Mouse (Mus musculus): ENCODE results near the gene Anapc16. TPM values are rescaled to one million over a fixed set of nuclear protein-coding genes. Genes with fewer than 3 reads are reported as not detected.

Anapc16 gene
- polyA plus RNA-seq, 1 experiment, result 101 TPM

DNA sequence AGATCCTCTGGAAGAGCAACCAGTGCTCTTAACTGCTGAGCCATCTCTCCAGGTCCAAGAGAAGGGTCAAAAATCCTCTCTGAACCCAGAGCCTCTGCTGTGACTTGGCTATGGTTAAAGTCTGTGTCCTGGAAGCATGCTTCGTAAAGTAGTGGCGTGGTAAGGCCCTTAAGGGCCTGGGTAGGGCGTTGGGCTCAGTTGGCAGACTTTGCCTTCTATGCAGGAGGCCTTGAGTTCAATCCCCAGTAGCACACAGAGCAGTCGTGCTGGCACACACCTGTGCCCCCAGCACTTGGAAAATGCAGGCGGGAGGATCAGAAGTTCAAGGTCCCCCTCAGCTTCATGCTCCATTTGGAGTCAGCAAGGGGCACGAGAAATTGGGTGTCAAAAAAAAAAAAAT is 29.9 kb downstream of the Anapc16 start:
- DNase-seq (ENCODE audit: extremely low spot score in 1 of 2, low spot score in 1 of 2), result no peak

DNA sequence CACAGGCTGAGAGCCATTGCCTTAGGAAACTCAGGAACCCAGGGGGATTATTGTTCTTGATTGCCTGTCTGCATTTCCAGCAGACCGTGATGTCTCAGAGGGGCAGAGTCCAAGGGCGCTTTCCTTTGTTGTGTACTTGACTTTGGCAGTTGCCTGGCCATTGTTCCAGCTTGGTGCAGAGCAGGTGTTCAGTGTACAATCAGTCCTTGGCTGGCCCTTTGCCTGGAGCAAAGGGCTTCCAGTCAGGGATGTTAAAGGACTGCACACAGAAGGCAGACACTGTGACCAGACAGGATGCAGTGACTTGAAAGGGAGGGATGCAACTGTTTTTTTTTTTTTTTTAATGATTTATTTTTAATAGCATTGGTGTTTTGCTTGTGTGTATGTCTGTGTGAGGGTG is 30.4 kb downstream of the Anapc16 start:
- DNase-seq (ENCODE audit: extremely low spot score in 1 of 2, low spot score in 1 of 2), result no peak

DNA sequence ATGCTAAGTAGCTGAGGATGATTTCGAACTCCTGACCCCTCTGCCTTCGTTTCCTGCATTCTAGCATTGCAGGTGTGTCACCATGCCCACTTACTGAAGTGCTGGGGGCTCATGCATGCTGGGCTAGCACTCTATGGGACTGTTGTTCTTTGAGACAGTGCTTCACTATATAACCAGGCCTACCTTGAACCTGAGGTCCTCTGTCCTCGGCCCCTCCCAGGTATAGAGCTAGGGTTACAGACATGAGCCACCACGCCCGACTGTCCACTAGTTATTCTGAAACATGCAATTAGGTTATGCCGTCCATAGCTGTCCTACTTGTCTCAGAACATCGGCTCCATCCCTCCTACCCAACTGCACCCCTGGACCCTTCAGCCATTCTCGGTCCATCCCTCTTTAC is 31.1 kb downstream of the Anapc16 start:
- DNase-seq (ENCODE audit: extremely low spot score in 1 of 2, low spot score in 1 of 2), result no peak

DNA sequence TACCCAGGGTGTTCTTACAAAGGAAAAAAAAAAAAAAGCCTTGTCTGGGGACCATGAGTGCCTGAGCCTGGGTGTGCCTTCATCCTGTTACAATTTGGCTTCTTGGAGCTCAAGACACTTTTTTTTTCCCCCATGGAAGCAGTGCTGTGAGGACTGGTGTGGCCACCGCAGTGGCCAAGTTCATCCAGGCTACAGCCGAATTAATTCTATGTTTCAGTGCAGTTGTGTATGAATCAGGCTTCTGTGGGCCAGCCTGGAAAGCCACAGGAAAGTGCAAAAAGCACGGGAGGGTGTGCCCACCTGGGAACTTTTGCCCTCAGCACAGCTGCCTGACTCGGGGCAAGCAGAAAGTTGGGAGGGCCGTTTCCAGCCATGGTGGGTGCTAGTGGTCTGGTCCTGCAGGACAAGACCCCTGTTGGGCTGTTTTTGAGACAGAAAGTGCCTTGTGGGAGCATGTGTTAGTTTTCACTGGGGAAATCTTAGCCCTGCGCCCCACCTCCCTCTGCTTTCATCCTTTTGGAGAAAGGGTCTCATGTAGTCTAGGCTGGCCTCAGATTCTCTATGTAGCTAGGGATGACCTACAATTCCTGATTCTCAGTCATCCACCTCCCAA is 32.4 kb downstream of the Anapc16 start:
- DNase-seq (ENCODE audit: extremely low spot score in 1 of 2, low spot score in 1 of 2), result no peak

DNA sequence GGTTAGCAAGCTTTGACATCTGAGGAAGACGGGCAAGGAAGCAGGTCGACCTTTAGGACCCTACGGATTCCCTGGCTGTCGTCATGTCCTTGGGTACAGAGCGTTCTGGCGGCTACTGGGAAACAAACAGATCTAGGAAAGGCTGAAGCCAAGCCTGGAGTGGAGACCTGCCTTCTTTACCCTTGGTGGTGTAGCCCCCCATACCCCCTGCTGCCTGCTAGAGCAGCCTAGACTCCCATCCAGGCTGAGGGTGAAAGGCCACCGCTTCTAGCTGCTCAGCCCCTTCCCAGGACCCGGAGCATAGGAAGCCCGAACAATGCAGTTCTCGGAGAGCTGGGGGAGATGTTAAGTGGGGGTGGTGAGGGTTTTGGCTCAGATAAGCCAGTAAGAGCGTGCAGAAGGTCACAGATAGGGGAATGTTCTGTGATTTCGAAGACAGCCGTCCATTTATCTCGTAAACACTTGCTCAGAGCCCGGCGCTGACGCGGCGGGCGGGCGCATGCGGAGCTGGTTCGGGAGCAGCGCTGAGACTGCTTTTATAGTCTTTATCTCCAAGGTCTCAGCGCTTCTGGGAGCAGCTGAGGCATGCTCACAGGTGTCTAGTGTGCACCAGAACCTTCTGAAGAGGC is 33.0 kb downstream of the Anapc16 start:
- DNase-seq (ENCODE audit: extremely low spot score in 1 of 2, low spot score in 1 of 2), result peak in 1 of 2 experiments; percentile 74

DNA sequence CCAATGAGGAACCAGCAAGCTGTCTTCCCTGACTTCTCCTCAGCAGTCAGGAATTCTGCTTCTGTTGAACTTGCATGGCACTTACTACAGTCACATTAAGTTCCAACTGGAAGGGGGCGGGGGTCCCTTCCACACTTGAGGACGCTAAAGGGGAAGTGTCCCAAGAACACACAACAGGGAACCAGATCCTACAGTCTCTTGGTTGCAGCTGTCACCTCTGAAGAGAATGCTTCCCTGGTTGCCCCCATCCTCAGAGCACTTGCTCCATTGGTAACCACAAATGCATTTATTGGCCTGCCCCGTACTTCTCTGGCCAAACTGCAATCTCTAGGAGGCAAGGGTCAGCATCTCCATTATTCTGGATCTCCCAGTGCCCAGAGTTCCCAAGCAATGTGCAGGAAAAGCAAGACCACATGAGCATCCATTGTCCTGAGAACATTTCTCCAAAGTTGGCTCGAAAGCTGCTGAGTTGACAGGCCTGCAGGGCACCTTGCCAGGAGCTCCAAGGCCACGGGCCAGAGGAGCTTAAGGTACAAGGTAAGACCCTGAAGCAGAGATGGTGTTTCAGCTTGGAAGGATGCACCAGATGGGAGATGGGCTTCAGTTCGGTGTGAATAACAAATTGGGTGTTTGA is 35.5 kb downstream of the Anapc16 start:
- no peak for DNase-seq (ENCODE audit: extremely low spot score in 1 of 2, low spot score in 1 of 2)

DNA sequence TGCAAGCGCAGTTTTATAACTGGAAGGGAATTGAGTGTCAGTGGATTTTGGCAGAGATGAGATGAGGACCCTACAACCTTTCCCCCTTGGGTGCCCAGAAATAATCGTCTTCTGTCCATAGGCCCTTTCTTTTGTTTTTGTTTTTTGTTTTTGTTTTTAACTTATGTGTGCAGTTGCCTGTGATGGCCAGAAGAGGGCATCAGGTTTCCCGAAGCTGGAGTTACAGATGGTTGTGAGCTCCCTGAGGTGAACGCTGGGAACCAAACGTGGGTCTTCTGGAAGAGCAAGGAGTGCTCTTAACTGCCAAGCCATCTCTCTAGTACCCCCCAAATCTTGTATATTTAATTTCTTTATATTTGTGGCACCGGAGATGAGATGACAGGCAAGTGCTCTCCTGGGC is 36.2 kb downstream of the Anapc16 start:
- DNase-seq (ENCODE audit: extremely low spot score in 1 of 2, low spot score in 1 of 2), result no peak

DNA sequence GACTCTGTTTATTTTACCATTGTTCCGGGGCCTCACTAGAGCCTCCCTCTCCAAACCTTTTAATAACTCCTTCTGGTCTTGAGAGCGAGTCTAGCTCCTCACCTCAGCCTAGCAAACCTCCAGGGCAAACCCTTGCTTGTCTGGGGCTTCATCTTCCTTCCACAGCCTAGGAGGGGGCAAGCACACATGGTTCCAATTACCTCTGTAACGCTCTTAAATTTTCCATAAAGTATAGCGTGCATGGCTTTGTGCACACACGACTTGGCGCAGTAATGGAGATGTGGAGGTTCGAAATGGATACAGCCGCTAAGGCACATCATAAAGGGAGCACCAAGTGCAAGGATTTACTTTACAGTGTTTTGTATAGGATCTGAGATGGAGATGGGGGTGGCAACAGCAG is 37.1 kb downstream of the Anapc16 start:
- DNase-seq (ENCODE audit: extremely low spot score in 1 of 2, low spot score in 1 of 2), result no peak

DNA sequence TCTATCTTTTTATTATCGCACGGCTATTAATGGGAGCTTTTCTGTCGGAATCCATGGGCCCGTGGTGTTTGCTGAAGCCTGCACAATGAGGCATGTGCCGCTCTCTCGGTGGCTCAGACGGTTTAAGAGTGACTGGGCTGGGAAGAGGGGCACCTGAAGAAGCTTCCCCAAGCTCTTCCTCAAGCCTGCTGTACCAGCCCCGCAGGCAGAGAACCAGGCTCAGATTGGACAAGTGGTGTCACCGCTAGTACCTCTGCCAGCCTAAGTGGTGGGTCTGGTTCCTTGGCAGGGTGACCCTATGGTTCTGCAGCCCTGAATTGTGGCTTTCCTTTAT is 37.6 kb downstream of the Anapc16 start:
- no peak for DNase-seq (ENCODE audit: extremely low spot score in 1 of 2, low spot score in 1 of 2)

DNA sequence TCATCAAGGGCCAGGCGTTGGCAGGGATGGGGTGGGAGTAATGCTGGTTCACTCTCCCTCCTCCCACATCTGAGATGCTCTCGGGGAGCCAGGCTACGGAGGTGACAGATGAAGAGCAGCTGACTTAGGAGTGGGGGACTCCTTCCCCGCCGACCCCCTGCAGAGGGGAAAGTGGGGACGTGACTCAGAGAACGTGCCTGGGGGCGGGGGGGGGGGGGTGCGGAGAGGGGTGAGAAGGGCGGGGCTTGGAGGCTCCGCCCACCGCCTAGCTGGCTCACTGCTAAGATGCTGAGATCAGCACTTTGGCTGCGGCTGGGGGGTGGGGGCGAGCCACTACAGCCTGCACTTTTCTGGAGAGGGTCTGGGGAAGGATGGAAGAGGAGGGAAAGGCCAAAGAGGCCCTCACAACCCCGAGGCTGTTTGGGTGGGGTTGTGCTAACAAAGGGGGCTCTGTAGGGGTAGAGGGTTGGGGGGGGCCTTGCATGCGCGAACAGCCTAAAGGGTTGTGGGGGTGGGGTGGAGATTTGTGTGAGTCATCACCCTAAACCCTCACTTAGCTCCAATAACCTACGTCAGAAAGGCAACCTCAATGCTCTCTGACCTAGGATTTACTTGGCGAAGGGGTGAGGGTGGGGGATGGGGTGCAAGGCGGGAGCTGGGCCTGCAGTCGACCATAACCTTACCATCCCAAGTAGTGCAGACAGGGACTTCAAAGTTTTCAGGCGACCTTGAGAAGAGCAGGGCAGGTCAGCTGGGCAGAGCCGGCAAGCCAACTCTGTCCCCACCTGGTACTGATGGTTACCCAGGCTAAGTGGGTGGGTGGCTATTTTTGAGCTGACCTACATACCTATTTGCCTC is 38.2 kb downstream of the Anapc16 start:
- DNase-seq (ENCODE audit: extremely low spot score in 1 of 2, low spot score in 1 of 2), result no peak

DNA sequence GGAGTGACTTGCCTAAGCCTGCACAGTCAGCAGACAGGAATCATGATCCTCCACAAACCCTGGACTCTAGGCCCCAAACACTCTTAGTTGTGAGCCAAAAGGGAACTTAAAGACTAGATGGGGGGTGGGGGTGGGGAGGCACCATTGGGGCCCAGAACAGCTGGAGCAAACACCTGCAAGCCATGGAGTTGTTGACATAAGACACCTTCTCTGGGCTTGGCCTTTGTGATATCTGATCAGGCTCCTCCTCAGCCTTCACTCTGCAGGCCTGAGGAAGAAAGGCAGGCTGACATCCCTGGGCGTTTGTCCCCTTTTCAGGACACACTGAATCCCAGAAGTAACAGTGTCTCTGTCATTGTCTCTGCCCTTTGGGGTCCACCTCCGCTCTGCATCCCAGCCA is 39.3 kb downstream of the Anapc16 start:
- DNase-seq (ENCODE audit: extremely low spot score in 1 of 2, low spot score in 1 of 2), result no peak

DNA sequence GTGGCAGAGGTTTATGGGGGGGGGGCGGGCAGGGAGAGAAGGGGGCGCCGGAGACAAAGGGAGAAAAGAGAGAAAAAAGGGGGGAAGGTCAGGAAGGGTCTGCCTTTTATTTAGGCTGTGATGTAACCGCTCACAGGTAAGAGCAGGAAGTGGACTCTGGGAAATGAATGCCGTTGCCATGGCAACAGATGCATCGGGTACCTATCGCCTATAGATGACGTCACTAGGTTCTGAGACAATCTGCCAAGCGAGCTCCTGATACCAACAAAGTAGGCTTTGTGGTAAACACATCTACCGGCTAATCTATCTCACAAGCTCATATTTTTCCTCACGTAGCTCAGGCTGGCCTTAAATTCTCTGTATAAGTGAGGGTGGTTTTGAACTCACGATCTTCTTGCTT is 43.4 kb downstream of the Anapc16 start:
- no peak for DNase-seq (ENCODE audit: extremely low spot score in 1 of 2, low spot score in 1 of 2)

DNA sequence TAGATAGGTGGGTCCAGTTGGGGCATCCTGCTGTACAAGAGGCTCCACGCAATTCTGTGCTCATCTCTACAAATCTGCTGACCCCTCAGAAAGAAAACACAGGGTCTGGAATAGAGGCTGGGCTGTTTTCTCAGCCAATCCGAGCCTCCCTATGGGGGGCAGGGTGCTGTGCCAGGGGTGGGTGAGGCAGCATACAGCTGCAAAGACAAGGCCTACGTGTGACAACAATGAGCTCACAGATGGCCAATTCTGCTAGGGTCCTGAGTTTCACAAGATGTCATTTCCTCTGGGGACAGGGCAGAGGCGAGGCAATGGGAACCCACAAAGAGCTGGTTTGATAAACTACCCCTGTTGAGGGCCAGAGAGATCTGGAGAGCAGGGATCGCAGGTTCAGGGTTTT is 44.5 kb downstream of the Anapc16 start:
- no peak for DNase-seq (ENCODE audit: extremely low spot score in 1 of 2, low spot score in 1 of 2)

DNA sequence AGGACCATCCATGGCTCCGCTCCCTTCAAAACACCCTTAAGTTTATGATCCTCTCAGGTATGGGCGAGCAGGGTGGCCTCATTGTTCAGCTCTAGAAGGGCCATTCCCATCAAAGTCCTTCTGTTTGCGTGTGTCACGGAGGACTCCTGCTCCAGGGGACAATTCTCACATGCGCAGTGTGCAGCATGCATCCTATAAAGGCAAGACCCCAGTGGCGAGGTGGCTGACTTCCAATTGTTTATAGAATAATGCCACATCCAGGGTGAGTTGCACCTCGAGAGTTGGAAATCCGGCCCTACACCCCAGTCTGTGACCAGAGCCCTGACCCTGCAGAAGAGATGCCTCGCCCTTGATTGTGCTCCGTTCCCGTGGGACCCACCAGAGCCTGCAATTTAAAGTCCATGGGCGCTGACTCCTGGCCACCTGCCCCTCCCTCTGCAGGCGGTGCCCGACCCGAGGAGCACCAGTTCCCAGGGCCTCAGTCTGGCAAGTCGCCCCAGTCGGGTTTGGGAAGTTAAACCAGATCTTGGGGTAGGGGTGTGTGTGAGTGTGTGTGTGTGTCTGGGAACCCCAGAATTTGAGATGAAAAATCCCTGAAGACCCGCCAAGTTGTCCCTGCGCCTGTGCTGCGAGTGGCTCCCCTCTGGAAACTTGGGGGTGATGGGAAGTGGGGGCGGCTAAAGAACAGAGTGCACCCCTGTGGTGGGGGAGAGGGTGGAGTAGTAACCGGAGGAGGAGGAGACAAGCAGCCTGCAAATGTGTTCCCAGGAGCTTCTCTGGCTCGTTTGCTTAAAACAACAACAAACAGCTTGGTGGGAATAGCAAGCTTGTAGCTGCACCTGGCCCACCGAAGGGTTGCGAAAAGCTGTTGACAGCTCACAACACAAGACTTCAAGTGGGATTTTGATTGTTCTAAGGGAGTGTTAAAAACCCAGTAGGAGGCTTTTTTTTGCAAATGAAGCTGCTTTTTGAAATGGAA is 45.5 kb downstream of the Anapc16 start:
- DNase-seq (ENCODE audit: extremely low spot score in 1 of 2, low spot score in 1 of 2), result peak in 1 of 2 experiments; percentile 55

DNA sequence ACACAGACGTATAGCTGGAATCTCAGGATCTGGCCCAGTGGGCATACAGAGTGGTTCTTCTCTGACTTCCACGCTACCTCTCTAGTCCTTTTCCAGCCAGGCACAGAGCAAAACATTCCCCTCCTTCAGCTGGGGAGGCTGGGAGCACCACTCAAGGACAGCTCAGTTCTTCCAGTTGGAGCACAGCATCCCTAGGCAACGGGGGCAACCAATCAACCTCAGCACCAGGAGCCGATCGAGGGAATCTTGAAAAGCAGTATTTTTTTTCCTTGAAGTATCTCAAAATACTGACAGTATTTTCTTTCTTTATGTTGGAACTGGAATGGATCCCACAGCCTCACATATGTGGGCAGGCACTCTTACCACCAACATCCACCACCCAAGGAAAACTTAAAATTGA is 46.3 kb downstream of the Anapc16 start:
- DNase-seq (ENCODE audit: extremely low spot score in 1 of 2, low spot score in 1 of 2), result peak in 1 of 2 experiments; percentile 58

DNA sequence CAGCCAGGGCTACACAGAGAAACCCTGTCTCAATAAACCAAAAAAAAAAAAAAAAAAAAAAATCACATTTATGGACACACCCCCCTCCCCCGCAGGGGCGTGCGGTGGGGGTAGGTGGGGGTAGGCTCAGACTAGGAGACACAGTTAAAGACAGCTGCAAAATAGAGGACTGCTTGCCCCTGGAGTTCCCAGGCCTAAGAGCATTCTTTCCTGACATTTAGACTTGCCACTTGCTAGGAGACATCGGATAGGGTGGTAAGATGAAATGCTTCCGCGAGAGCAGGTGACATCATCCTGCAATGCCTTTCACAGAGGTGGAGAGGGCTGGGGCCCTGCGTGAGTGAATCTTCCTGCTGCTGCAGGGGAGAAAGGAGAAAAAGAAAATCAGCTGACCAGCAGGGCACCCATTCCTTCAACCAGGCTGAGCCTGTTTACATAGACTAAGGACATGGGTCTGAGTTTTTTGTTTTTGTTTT is 49.3 kb downstream of the Anapc16 start:
- DNase-seq (ENCODE audit: extremely low spot score in 1 of 2, low spot score in 1 of 2), result no peak

DNA sequence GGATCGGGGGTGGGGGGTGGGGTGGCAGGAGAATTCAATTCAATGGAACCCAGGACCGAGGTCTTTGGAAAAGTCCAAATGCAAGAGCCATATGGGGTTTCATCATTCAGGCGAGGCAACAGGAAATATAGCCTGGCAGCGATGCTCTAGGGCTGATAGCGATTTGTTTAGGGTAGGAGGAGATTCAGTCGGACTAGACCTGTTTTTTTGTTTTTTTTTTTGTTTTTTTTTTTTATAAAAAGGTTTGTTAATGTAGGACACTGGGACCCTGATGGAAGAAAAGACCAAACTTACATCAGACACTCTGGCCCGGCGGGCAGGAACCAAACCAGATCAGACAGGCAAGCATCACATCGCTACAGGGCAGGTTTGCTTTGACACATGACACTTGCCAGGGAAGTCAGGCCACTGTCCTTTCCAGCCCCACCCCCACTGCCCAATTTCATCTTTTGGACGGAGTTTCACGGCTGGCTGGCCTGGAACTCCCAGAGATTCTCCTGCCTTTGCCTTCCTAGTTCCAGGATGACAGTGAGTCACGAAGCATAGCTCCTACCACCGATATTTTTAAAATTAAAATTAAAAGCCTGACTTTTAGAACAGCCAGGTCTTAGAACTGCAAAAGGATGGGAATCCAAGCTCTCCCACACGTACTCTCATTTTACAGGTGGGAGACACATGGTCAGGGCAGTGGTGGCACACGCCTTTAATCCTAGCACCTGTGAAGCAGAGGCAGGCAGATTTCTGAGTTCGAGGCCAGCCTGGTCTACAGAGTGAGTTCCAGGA is 50.0 kb downstream of the Anapc16 start:
- no peak for DNase-seq (ENCODE audit: extremely low spot score in 1 of 2, low spot score in 1 of 2)

DNA sequence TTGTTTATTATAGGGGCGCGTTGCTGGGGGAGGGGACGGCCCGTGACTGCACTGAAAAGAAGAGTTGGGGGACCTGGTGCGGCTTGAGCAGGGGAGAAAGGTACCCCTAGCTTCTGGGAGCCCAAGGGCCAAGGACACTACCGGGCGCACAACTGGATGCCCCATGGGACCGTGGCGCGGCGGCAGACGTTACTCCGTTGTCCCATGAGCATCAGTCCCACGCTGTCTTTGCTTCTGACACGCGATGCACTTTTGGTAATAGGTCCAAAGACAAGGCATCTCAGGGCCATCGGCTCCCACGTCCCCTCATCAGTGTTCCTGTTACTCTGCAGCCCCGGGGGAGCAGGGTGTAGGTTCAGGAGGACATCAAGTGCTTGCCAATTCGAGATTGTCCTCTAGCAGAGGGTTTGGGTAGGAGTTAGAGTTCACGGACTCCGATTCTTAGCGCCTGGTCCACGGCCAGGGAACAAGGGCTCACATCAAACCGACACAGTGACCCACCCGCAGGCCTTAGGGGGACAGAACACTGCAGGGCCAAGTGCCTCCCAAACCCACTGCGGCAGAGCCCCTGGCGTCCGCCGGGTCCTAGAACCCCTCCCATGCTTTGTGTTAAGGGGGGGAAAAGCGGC is 50.7 kb downstream of the Anapc16 start:
- peak in 1 of 2 experiments; percentile 64 for DNase-seq (ENCODE audit: extremely low spot score in 1 of 2, low spot score in 1 of 2)
